Mouse (Mus musculus) layer of hippocampus, adult 9-10 months (tissue): ENCODE results near the gene Vpreb1.

Experiments used
- DNase-seq: peaks from one replicate; pipeline ENCODE4 v3.0.0; 2022; ENCODE audit warnings: low spot score

Vpreb1 gene

DNA sequence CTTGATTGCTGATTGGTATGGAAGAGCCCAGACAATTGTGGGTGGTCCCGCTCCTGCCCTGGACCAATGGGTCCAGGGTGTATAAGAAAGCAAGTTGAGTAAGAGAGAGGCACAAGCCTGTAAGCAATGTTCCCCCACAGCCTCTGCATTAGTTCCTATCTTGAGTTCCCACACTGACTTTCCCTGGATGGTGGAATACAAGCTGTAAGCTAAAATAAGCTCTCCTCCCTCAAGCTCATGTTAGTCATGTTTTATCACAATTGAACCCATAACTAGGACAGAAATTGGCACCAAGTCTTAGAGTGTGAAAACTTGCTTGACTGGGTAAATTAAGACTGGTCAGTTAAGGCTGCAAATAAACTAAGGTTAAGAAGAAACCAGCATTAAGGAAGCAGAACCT is 15.1 kb downstream of the Vpreb1 start:
- DNase-seq, result no peak

DNA sequence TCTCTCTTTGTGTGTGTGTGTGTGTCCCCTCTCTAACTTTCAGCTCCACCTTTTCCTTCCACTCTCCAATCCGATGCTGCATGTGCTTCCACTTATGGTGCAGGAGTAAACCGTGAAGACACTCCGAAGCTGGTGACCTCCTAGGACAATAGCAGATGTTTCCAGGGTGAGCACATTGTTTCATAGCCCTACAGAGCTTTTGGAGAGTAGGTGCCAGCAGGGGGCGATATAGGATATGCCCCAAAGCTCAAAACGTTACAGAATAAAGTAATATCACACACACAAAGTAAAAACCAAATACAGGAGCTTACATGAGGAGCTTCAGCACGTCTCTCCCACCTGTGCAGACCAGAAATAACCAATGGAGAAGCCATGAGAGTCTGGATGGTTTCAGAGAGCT is 15.8 kb downstream of the Vpreb1 start:
- DNase-seq, result peak; percentile 68

DNA sequence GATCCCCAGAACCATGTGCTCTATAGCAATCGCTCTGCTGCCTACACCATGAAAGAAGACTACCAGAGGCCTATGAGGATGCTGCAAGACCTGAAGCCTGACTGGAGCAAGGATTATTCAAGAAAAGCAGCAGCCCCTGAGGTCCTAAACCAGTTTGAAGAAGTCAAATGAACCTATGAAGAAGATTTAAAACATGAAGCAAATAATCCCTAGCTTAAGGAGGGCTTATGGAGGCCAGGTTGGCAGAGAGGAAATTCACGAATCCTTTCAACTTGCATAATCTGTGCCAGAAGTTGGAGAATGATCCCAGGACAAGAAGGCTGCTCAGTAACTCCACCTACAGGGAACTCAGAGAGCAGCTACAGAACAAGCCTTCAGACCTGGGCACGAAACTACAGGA is 18.2 kb downstream of the Vpreb1 start:
- DNase-seq, result no peak

DNA sequence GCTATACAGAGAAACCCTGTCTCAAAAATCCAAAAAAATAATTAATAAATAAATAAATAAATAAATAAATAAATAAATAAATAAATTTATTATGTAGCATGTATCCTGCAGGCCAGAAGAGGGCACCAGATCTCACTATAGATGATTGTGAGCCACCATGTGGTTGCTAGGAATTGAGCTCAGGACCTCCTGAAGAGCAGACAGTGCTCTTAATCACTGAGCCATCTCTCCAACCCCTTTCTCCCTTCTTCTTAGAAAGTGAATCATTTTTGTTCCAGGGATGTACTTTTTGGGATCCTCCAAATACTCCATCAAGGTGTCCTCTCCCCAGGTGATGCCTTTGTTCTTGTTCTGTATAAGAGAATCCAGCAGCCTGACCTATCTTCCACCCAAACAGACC is 21.4 kb downstream of the Vpreb1 start:
- no peak for DNase-seq

DNA sequence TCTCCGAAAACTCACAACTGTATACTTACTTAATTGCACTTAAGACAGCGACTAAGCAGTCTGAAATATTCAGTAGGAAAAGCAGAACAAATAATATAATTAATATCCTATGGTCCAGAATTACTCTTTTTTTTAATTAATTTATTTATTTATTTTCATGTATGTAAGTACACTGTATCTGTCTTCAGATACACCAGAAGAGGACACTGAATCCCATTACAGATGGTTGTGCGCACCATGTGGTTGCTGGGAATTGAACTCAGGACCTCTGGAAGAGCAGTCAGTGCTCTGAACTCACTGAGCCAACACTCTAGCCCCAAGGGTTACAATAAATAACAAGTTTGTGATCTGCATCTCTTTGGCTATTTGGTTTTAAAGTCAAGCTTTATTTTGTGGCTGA is 41.0 kb downstream of the Vpreb1 start:
- no peak for DNase-seq

DNA sequence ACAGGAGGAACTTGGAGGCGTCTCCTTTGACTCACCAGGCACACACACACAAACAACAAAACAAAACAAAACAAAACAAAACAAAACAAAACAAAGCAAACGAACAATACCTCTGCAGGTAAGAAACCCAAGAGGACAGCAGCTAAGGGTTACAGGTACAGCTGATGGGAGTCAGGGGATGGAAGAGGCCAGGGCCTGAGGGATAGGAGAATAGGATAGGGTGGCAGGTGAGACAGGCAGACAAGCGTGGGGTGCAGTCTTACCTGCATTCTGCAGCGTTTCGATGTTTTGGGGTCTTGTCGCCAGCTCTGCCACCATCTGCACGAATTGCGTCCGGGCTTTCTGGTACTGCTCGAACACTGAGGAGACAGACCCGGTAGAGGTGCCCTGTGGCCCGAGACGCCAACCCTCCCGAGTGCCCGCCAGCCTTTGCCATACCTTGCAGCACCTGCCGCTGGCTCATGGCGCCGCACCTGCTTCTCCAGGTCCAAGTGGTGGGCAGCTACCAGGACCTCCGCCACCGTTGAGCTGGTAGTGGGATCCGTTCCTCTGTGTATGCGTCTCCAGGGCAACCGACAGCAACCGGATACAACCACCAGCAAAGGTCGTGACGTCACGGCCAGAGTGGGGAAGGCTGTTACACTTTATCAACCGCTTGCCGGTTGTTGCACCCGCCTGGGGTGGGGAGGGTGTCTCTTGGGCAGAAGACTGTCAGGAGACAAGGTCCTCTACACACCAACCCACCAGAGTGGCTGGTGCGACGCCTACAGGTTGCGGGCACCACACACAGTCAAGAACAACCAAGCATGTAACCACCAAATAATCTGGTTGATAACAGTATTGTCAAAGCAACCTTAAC is 41.7 kb downstream of the Vpreb1 start, which contains the start of gene Spag6l:
Gene Spag6l, minus strand, starts transcription at position 700 of the 859 bp plus-strand sequence.
- DNase-seq, result peak; percentile 3

DNA sequence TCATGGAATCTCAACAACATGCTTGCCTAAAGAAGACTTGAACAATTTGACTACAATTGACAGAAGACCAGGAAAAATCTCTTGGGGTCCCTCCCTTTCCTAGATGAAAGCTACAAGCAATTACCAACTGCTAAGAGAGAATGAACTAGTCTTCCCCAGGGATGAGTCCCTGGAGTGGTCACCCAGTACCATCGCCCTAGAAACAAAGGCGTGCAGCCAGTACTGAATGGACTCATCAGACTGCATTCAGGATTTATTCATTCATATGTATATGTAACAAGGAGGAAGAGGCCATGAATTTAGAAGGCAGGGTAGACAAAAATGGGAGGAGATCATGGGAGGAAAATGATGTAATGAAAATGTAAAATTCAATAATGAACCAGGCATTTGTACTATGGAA is 44.4 kb downstream of the Vpreb1 start:
- no peak for DNase-seq

DNA sequence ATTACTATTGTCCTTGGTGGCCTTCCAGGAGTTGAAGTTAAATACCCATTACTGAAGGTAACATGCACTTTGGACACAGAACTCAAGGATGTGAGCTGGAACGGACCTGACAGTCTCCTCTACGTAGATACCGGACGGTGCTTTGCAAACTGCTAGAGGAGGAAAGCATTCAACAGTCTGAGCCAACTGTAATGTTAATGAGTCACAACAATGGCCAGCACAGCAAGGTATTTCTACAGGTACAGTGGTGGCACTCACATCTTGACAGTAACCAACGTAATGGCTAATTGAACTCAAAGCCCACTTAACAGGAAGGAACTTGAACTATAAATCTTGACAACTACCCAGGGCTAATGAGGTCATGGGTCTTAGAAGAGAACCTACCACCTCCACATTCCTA is 45.2 kb downstream of the Vpreb1 start:
- DNase-seq, result no peak
